Mouse (Mus musculus): ENCODE data around the gene Bdh2. TPM values are rescaled to one million over a fixed set of nuclear protein-coding genes. Genes with fewer than 3 reads are reported as not detected.

Gene Bdh2
- polyA plus RNA-seq, 2 experiments = 12.2 to 16.8 TPM

- H3K4me2 ChIP-seq (replicated peaks; ENCODE audit: low read depth, low read length, severe bottlenecking) = no peak overlapping the region
- WGBS = 48% methylated on average over 4 of the region's 4 CpGs
- ATAC-seq (ENCODE audit: low FRiP score, low read depth) = no peak
- no peak for TF ChIP-seq POLR2A (IDR thresholded peaks at IDR 0.05; ENCODE audit: borderline replicate concordance, extremely low read depth, insufficient read depth, insufficient read length)
- no peaks in the 10 kb centered on the region for H3K4me1 ChIP-seq (ENCODE audit: control insufficient read depth, insufficient read depth, low read length)
- H3K4me3 ChIP-seq (replicated peaks; ENCODE audit: low read length) = no peak overlapping the region
- no peak overlapping the region for H3K27ac ChIP-seq (replicated peaks; ENCODE audit: low read depth, low read length)
- H3K9ac ChIP-seq (ENCODE audit: low read depth, low read length, severe bottlenecking) = no peak overlapping the region
- no peaks in the 10 kb centered on the region for H3K36me3 ChIP-seq (ENCODE audit: control insufficient read depth, insufficient read depth, low read length)
- no peaks in the 10 kb centered on the region for H3K9me3 ChIP-seq (ENCODE audit: control insufficient read depth, low read length)
- no peak for DNase-seq (ENCODE audit: low spot score)
- no peaks in the 10 kb centered on the region for H3K27me3 ChIP-seq (ENCODE audit: control insufficient read depth, insufficient read depth, low read length)
Observed at GRCm38 (mm10) chr3:135333763-135334162, 52.7 kb downstream of the Bdh2 start.

- WGBS = 78% methylated on average over 14 of the region's 14 CpGs
- Histone ChIP-seq H3K27ac (replicated peaks; ENCODE audit: low read depth, low read length) (no peak within 1 kb of the TSS), H3K4me1 (ENCODE audit: control insufficient read depth, insufficient read depth, low read length) (no peaks in the 10 kb centered on the region), H3K4me3 (replicated peaks; ENCODE audit: low read length) (no peak within 1 kb of the TSS), H3K27me3 (ENCODE audit: control insufficient read depth, insufficient read depth, low read length) (no peaks in the 10 kb centered on the region), H3K36me3 (ENCODE audit: control insufficient read depth, insufficient read depth, low read length) (no peaks in the 10 kb centered on the region), H3K9me3 (ENCODE audit: control insufficient read depth, low read length) (no peaks in the 10 kb centered on the region), H3K9ac (ENCODE audit: low read depth, low read length, severe bottlenecking) (no peak within 1 kb of the TSS), H3K4me2 (replicated peaks; ENCODE audit: low read depth, low read length, severe bottlenecking) (no peak within 1 kb of the TSS)
- ATAC-seq (ENCODE audit: low FRiP score, low read depth) (no peak), DNase-seq (ENCODE audit: low spot score) (no peak)
- no peak for TF ChIP-seq POLR2A (IDR thresholded peaks at IDR 0.05; ENCODE audit: borderline replicate concordance, extremely low read depth, insufficient read depth, insufficient read length)
Observed at GRCm38 (mm10) chr3:135347739-135348264, 66.8 kb downstream of the Bdh2 start, which contains the start of gene Slc9b1. TSS of gene Slc9b1 (plus strand) at chr3:135348029.

- ATAC-seq (ENCODE audit: low FRiP score, low read depth) (no peak), DNase-seq (ENCODE audit: low spot score) (no peak)
- H3K9me3 ChIP-seq (ENCODE audit: control insufficient read depth, low read length) = no peaks in the 10 kb centered on the region
- H3K36me3 ChIP-seq (ENCODE audit: control insufficient read depth, insufficient read depth, low read length) = no peaks in the 10 kb centered on the region
- H3K4me3 ChIP-seq (replicated peaks; ENCODE audit: low read length) = no peak overlapping the region
- H3K4me2 ChIP-seq (replicated peaks; ENCODE audit: low read depth, low read length, severe bottlenecking) = no peak overlapping the region
- no peak for TF ChIP-seq POLR2A (IDR thresholded peaks at IDR 0.05; ENCODE audit: borderline replicate concordance, extremely low read depth, insufficient read depth, insufficient read length)
- H3K27ac ChIP-seq (replicated peaks; ENCODE audit: low read depth, low read length) = no peak overlapping the region
- H3K4me1 ChIP-seq (ENCODE audit: control insufficient read depth, insufficient read depth, low read length) = no peaks in the 10 kb centered on the region
- H3K27me3 ChIP-seq (ENCODE audit: control insufficient read depth, insufficient read depth, low read length) = no peaks in the 10 kb centered on the region
- H3K9ac ChIP-seq (ENCODE audit: low read depth, low read length, severe bottlenecking) = no peak overlapping the region
Observed at GRCm38 (mm10) chr3:135349022-135349421, 68.0 kb downstream of the Bdh2 start.

GRCm38 (mm10) chr3:135351857-135352256 is 70.8 kb downstream of the Bdh2 start:
- no peaks in the 10 kb centered on the region for H3K4me1 ChIP-seq (ENCODE audit: control insufficient read depth, insufficient read depth, low read length)
- TF ChIP-seq POLR2A (IDR thresholded peaks at IDR 0.05; ENCODE audit: borderline replicate concordance, extremely low read depth, insufficient read depth, insufficient read length) = no peak
- no peak overlapping the region for H3K9ac ChIP-seq (ENCODE audit: low read depth, low read length, severe bottlenecking)
- H3K27me3 ChIP-seq (ENCODE audit: control insufficient read depth, insufficient read depth, low read length) = no peaks in the 10 kb centered on the region
- H3K36me3 ChIP-seq (ENCODE audit: control insufficient read depth, insufficient read depth, low read length) = no peaks in the 10 kb centered on the region
- no peaks in the 10 kb centered on the region for H3K9me3 ChIP-seq (ENCODE audit: control insufficient read depth, low read length)
- no peak overlapping the region for H3K27ac ChIP-seq (replicated peaks; ENCODE audit: low read depth, low read length)
- ATAC-seq (ENCODE audit: low FRiP score, low read depth) = no peak
- WGBS = 85% methylated on average over 3 of the region's 3 CpGs
- DNase-seq (ENCODE audit: low spot score) = no peak
- H3K4me3 ChIP-seq (replicated peaks; ENCODE audit: low read length) = no peak overlapping the region
- no peak overlapping the region for H3K4me2 ChIP-seq (replicated peaks; ENCODE audit: low read depth, low read length, severe bottlenecking)

Other genes starting within 250 kb of the Bdh2 start
- 13.7 and 25.2 TPM in 2 replicates for gene Cenpe, start 68.7 kb upstream of the Bdh2 start, polyA plus RNA-seq (2012; rRNA removed)
- 26.8 and 27.0 TPM in 2 replicates for gene Cenpe, start 68.7 kb upstream of the Bdh2 start, polyA plus RNA-seq (2014; fragmentation: Nextera tagmentation; extraction: Ambion mirVana)
- 2.7 and 3.5 TPM in 2 replicates for gene Slc9b2, start 26.5 kb downstream of the Bdh2 start, polyA plus RNA-seq (2012; rRNA removed)
- gene Slc9b2, start 26.5 kb downstream of the Bdh2 start, polyA plus RNA-seq (2014; fragmentation: Nextera tagmentation; extraction: Ambion mirVana) = 3.3 and 3.8 TPM in 2 replicates
- gene Slc9b1, start 66.8 kb downstream of the Bdh2 start, polyA plus RNA-seq (2012; rRNA removed) = 0.06 and 0.18 TPM in 2 replicates
- 0.47 TPM in 1 of 2 replicates, not detected in the other for gene Slc9b1, start 66.8 kb downstream of the Bdh2 start, polyA plus RNA-seq (2014; fragmentation: Nextera tagmentation; extraction: Ambion mirVana)
- 37.1 and 44.6 TPM in 2 replicates for gene Cisd2, start 142.7 kb downstream of the Bdh2 start, polyA plus RNA-seq (2012; rRNA removed)
- 46.9 and 49.7 TPM in 2 replicates for gene Cisd2, start 142.7 kb downstream of the Bdh2 start, polyA plus RNA-seq (2014; fragmentation: Nextera tagmentation; extraction: Ambion mirVana)
- 376 and 429 TPM in 2 replicates for gene Ube2d3, start 156.9 kb downstream of the Bdh2 start, polyA plus RNA-seq (2012; rRNA removed)
- gene Ube2d3, start 156.9 kb downstream of the Bdh2 start, polyA plus RNA-seq (2014; fragmentation: Nextera tagmentation; extraction: Ambion mirVana) = 518 and 519 TPM in 2 replicates
- 3.3 and 4.2 TPM in 2 replicates for gene Manba, start 204.4 kb downstream of the Bdh2 start, polyA plus RNA-seq (2012; rRNA removed)
- gene Manba, start 204.4 kb downstream of the Bdh2 start, polyA plus RNA-seq (2014; fragmentation: Nextera tagmentation; extraction: Ambion mirVana) = 6.5 and 7.6 TPM in 2 replicates